Mouse (Mus musculus) 416B (cell line): ENCODE results near the gene Tcap.

Source experiments
- DNase-seq: peaks from one replicate; pipeline ENCODE4 v3.0.0; 2011; ENCODE audit warnings: low read depth

Gene Tcap

DNA sequence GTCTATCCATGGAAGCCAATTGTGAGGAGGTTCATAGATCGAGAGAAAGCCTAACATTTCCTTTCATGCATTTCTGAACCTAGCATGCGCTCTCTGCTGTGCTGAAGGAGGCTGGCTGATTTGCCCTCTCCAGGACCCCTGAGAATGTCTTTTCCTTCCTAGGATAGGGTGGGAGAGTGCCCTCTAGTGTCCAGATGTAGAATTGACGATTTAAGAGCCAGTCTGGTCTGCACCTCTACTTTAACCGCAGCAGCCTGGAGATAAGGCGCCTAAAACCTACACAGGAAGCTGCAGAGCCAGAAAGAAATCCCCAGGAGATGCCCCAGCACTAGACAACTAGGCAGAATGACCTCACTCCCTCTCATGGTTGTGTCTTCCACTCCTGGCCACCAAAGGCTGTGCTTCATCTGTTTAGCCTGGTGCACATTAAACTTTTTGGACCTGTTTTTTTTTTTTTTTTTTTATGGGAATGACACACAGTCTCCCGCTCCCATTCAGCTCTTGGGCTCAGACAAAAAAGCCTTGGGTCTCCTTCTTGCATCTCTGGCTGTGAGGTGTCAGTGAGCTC is 27.8 kb upstream of the Tcap start:
- DNase-seq: peak; percentile 94

DNA sequence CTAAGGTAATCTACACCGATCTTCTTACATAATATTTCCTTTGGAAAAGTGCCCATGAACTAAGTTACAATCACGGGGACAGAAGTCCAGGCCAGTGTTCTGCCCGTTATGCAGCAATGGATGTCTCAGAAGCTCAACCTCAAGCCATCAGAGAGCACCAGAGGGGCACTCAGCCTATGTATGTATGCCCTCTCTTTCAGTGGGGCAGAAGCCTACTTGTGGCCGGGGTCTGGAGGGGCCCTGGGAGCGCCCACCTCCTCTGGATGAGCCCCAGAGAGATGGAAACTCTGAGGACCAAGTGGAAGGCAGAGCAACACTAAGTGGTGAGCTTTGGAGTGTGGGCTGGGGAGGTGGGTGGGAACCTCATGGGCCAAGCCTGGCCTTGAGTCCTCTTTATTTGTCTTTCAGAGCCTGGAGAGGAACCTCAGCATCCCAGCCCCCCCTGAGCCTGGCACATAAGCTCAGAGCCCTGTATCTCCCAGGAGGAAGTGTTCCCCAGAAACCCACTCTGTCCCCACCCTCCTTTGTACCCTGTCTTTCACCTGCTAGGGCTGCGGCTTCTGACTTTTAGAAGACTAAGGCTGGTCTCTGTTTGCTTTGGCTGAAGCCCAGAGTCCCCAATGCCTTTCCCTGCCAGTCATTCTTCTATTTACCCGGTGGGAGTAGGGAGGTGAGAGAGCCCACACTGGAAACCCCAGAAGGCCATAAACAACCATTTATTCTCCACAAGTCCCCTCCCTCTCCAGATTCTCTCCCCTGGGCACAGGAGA is 26.8 kb upstream of the Tcap start:
- DNase-seq: no peak

GRCm38 (mm10) chr11:98357396-98358160 is 26.0 kb upstream of the Tcap start:
- no peak for DNase-seq

- DNase-seq: peak; percentile 95
Measured at GRCm38 (mm10) chr11:98358161-98359083, 25.2 kb upstream of the Tcap start, which contains the start of gene Stard3. Gene Stard3 (plus strand): TSS chr11:98358368.

DNA sequence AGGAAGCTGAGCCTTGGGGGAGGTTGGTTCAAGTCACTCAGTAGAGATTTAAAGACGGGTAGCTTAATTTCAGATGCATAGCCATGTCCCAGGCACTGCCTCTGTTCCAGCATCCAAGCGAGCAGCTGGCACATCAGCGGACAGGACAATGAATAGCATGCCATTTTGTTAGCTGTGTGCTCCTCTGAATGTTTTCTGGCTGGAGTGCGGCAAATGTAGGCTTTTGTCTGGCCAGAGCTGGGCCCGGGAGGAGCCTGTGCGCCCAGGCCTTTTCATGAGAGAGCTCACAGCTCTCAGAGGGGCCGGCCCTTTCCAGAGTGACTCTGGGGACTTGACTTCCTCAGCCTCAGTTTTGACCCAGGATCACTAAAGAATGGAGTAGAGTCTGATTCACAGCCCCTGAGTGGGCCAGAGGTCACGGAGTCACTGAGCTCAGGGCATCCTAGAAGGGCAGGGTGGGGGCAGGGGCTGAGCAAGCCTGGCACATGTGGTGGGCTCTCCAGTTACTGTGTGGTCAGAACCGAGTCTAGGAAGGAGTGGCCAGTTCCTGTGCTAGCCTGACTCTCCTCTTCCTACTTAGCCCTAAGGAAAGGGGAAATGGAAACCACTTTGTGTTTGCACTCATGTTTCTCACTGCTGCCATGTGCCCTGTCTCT is 22.6 kb upstream of the Tcap start:
- peak; percentile 76 for DNase-seq

GRCm38 (mm10) chr11:98363817-98364216 is 19.8 kb upstream of the Tcap start:
- no peak for DNase-seq

GRCm38 (mm10) chr11:98364410-98364809 is 19.2 kb upstream of the Tcap start:
- DNase-seq: no peak

- DNase-seq: peak; percentile 34
Measured at GRCm38 (mm10) chr11:98366290-98366689, 17.3 kb upstream of the Tcap start.

- DNase-seq: no peak
Measured at GRCm38 (mm10) chr11:98367171-98367862, 16.3 kb upstream of the Tcap start.

- DNase-seq: no peak
Measured at GRCm38 (mm10) chr11:98367863-98368186, 15.8 kb upstream of the Tcap start.

DNA sequence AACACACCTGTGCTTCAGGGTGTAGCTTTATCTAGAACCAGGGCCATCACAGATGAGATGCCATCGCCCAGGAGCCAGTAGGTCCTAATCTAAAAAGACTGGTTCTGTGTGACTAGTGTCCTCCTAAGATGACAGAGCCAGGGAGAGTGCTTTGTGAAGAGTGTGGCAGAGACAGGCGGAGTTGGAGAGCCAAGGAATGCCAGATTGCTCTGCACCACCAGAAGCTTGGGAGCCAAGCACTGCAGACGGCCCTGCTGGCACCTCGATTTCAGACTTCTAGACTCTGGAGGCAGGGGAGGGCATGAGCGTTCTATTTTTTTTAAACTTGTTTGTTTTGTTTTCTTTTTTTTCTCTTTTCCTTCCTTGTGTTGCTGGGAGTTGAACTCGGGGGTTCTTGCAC is 14.3 kb upstream of the Tcap start:
- DNase-seq: no peak

GRCm38 (mm10) chr11:98370588-98370987 is 13.0 kb upstream of the Tcap start:
- no peak for DNase-seq

- no peak for DNase-seq
Measured at GRCm38 (mm10) chr11:98371556-98372240, 11.9 kb upstream of the Tcap start.

DNA sequence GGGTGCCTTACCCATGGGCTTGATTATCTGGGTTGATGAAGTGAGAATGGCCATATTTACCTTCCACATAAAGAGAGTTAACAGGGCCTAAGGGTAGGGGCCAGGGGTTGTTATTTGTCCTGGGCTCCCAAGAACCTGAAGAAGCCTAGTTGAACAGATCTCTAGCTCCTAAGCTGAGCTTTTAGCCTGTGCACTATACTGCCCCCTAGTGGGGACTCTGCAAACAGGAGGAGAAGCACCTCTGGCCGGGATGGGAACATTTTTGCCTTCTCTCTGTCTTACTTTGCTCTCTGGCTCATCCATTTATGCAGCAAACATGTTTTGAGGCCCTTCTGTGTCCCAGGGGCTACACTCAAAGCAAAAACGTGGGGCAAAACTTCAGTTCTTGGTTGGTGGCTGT is 11.2 kb upstream of the Tcap start:
- peak; percentile 73 for DNase-seq

- no peak for DNase-seq
Measured at GRCm38 (mm10) chr11:98373244-98373643, 10.4 kb upstream of the Tcap start.

DNA sequence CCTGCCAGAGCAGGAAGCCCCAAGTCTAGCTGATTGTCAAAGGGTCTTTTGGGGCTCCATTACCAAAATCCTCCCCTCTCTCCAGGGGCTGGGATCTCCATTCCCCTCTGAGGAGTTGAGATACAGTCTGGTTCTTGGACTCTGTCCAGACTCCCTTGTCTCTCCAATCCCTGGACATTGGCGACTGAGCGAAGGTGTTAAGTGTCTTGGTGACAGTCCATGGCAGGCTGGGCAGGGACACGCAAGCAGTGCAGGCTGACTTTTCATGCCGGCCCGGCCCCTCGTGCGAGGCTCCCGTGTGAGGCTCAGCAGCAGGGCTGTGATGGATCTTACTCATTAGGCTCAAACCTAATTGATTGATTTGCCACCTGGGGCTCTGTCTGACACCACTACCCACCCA is 9.3 kb upstream of the Tcap start:
- DNase-seq: no peak

DNA sequence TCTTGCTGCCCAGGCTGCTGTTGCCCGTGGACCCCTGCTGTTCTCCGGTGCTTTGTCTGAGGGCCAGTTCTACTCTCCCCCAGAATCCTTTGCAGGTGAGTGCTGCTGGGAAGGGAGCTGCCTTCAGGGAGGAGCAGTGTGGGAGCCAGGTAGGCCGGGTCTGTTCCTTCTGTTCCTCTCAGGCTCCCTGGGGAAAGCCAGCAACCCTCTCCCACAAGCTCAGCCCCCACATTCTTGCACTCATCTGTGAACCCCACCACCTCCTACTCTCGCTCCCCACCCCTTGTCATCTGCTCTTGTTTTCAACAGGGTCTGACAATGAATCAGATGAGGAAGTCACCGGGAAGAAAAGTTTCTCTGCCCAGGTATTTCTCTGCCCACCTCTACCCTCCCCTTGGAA is 6.9 kb upstream of the Tcap start:
- DNase-seq: no peak

- DNase-seq: no peak
Measured at GRCm38 (mm10) chr11:98377787-98378186, 5.8 kb upstream of the Tcap start.

GRCm38 (mm10) chr11:98379379-98379778 is 4.2 kb upstream of the Tcap start:
- DNase-seq: no peak

GRCm38 (mm10) chr11:98380106-98380505 is 3.5 kb upstream of the Tcap start:
- DNase-seq: no peak
